Mouse (Mus musculus): ENCODE measurements around the gene D5Ertd579e.

D5Ertd579e gene

DNA sequence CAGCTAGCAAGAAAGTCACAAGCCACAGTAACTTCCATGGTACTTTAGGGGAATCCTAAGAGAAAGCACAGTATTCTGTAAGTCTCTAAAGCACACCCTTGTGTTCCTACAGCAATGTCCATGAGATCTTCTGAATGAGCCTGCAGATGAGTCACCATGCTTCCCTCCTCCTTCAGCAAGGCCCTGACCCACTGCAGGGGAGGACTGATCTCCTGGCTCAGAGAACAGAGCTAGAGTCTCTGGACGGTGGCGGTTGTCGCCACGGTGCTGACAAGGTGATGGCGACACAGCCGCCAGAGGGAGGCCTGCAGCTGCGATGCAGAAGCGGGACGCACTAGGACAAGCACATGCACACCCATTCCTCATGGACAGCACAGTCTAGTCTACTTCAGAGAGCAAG is 93.8 kb downstream of the D5Ertd579e start:
- DNase-seq: no peak

DNA sequence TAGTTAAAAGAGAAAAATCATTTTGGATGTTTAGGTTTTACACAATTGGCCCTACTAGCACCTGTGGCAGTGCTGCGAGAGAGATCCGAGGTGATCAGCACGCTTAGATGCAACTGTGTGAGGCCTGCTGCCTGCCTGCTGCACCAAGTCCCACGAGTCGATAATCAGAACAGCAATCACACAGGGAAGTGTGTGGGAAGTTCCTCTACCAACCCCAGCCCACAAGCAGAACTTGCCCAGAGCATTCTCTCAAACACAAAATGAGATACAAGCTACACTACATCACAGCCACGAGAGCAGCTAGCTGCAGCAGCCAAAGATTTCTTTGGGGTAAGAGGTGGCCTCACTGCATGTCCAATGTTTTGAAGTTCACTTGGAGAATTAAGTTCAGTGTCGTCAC is 94.3 kb downstream of the D5Ertd579e start:
- DNase-seq: no peak

DNA sequence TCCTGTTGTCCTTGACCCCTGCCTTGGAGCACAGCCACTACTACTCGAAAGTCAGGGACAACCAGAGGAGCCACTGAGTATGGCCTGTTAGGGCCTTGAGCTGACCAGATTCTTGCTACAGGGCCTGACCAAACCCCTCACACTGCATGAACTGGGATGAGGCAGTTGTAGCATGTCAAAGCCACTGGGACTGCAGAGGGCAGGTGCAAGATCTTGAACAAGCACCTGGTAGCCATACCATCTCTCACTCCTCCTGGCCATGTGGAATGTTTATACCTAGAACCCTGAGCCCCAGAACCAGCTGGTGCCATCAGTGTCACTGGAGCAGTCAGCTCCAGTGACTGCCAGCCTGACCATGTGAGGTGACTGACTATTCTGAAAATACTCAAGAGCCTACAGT is 96.9 kb downstream of the D5Ertd579e start:
- no peak for DNase-seq

DNA sequence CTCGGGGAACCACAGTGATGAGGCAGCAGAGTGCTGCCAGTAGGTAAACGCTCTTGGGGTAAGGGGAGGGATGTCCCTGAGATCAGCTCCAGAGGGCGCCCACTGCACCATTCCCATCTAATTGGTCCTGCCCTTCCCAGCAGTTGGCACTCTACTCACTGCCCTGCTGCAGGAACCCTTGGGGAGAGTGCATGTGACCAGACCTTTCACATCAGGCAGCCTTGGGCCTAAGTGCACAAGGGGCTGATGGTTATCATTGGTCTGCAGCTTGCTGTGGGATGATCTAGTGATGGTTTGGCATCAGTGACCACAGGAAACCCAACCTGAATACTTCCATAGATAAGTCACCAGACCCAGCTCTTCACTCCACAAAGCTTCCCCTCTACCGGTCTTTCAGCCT is 98.2 kb downstream of the D5Ertd579e start:
- no peak for DNase-seq

DNA sequence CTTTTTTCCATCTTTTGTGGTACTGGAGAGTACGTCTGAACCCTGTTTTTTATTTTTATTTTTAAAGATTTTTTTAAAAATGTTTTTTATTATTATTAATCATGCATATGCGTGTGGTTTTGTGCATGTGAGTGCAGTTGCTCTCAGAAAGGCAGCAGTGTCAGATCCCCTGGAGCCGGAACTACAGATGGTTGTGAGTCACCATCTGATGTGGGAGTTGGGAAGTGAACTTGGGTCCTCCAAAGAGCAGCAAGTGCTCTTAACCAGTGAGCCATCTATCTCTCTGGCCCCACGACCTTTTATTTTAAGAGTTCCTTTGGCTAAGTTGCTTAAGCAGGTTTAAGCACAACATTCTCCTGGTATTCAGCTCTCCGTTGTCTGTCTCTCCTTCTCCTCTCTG is 99.6 kb downstream of the D5Ertd579e start:
- no peak for DNase-seq

DNA sequence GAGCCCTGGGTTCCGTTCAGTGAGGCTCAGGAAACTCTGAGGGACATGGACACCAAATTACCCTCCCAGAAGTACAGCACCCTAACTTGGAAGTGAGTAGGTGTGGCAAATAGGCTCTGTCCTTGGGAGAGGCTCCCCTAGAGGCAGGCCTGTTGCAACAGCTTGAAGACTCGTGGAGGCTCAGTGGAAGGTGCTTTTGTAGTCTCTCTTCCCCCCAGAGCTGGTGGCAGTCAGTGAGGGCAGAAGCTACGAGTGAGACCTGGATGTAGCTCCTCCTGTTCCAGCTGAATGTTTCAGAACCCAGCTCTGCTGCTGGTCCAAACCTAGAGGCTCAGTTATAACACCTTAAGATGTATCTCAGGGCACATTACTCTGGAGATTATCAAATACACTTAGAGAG is 100.7 kb downstream of the D5Ertd579e start:
- no peak for DNase-seq

DNA sequence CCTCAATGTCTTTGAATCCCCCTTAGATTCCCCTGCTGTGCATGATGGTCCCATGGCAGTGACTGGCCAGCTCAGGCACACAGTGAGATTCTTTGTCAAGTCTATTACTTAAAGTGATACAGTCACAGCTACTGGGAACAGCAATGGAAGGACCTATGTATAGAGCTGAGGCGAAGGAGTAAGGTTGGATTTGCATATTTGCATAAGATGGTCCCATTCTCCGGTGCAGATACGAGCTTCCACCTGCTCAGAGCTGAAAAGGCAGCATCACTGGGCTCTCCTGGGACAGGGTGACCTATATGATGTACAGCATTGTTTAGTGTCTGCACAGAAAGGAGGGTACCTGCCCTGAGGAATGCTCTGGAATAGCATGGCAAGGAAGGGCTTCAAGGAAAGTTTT is 101.5 kb downstream of the D5Ertd579e start:
- DNase-seq: no peak

DNA sequence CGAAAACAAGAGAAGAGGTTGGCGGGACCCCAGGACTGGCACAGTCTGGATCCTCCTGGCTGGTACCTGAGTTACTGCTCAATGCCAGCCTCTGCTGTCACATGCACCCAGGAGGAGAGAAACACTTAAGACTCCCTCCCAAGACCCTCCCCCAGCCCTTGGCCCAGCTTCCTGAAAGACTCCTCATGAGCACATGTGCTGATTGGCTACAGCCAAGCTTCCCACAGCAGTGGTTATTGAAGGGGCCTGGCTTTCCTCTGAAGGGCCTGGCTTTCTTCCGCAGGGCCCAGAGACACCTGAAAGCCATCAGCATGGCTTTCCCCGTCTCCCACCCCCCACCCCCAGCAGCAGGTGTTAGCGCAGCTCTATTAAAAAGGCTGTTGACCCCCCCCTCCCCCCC is 102.6 kb downstream of the D5Ertd579e start, which contains the start of gene Tbc1d14:
Gene Tbc1d14 (minus strand): TSS at position 101 of the 400 bp plus-strand sequence.
- DNase-seq: no peak

DNA sequence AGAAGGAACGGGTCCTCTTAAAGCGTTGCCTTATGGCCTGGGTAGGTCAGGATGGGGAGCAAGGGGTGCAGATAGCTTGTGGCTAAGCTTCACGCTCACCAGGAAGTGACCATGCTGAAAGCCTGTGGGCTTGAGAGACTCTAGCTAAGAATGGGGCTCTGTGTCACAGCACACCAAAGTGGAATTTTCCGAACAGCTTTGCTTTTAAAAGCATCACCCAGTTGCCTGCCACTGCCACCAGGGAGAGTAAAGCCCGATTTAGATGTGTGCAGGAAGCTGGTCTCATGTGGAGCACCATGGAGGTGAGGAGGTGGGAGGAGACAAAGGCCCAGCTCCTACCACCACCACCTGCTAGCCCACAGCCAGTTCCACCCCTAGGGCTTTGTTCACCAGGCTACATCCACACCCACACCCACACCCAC is 105.3 kb downstream of the D5Ertd579e start:
- no peak for DNase-seq

DNA sequence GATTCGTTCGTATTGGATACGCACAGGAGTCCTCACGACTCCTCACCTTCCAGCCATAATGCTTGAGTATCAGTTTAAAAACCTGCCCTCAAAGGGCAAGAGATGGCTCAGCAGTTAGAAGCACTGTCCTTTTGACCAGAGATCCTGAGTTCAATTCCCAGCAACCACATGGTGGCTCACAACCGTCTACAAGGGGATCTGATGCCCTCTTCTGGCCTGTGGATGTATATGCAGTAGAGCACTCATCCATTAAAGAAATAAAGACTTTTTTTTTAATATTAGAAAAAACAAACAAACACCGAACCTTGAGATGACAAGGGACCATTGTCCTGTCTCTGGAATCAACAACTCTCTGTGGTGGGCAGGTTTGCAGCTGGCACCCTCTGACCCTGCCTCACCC is 111.5 kb downstream of the D5Ertd579e start:
- no peak for DNase-seq

DNA sequence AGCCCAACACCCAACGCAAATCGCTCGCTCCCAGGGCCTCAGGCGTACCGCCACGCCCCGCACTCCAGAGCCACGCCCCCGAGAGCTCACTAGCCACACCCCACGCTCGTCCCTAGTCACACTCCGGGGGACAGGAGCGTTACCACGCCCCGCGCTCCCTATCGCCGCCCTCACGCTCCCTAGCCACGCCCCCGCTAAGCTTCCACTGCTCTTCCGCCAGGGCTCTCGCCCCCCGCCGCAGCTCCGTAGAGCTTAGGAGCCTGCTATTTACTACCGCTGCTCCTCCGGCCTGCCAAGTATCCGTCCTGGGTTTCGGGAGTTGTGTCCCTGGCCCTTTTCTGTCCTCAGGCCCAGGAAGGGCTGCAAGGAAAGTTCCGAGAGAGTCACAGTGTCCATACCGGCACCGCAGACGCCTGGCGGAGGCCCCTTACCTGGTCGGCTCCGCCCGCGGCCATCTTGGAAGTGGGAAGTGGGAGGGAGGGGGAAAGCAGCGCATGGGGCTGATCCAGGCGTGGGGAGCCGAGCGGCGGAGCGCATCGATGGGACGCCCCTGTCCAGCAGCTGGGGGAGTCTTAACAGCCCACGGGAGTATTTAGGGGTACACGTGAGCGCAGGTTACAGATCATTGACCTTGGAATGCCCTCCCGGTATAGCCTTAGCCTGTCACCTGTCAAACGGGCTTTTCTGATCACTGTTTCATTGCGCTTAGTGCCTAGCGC is 113.7 kb downstream of the D5Ertd579e start:
- DNase-seq: peak; percentile 96 to 98

DNA sequence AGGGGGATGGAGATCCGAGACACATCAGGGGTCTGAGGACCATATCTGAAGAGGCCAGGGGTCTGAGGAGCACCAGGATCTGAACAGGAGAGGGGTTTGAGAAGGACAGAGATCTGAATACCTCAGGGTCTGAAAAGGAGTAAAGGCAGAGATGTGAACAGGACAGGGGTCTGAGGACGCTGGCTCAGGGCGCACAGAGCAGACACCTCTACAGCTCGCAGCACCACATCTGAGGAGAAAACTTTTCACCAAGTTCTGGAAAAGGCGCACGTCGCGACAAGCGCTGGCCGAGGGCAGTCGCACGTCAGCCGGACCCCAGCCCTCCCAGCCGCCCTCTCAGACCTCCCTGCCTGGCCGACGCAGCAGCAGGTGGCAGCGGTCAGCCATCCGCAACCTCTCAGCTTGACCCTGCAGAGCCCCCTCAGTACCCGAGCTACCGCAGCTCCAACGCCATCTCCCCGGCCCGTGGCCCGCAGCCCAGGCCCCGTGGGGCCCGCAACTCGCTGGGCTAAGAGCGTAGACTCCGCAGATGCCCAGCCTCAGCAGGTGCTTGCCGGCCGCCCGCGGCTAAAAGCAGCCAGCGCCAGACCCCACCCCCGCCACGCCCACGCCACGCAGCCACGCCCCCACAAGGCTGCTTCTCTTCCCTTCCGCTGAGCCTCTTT is 114.4 kb downstream of the D5Ertd579e start:
- DNase-seq: no peak

DNA sequence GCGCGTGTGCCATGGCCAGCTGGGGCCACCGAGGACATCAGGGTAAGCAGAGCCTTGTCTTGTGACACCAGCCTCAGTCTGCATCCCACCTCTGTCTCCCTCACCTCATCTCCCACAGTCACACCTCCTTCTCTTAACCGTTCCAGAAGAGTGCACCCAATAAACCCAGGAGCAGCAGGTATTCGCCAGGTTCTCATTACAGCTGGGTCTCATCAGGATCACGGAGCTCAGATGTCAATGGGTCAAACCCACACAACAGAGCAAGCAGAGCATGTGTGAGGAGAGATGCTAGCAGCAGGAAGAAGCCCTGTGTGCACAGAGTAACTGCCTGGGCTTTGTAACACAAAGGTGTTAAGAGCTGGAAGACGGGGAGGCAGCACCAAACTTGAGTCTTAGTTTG is 115.9 kb downstream of the D5Ertd579e start:
- DNase-seq: no peak

DNA sequence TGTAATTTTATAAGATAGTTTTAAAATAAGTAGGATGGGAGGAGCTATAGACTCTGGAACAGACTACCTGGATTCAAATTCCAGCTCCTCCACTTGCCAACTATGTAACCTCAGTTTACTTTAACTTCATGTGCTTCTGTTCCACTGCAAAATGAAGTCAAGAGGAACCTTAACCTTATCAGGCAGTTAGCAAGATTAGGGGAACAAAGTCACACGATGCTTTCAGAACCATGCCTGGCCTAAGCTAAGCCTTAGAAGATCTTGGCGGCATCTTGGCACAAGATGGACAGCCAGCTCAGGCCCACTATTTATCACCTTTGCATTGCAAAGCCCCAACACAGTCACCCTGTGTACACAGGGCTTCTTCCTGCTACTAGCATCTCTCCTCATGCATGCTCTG is 116.8 kb downstream of the D5Ertd579e start:
- DNase-seq: no peak

DNA sequence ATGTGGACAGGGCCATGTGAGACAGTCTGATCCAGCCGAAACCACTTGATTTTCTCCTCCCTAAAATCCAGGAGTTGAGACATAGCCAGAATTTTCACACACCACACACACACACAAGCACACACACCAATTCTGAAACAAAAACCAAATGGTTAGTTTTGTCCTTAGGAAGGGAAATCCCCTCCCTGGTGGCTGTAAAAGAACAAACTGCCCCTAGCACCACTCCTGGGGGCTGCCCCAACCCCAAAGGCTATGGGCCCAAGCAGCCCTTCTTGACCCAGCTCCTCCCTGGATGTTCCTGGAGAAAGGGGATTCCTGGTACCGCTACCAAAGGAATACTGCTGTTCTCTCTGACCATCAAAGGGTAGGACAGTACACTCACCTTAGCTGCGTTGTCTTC is 119.4 kb downstream of the D5Ertd579e start:
- DNase-seq: no peak

DNA sequence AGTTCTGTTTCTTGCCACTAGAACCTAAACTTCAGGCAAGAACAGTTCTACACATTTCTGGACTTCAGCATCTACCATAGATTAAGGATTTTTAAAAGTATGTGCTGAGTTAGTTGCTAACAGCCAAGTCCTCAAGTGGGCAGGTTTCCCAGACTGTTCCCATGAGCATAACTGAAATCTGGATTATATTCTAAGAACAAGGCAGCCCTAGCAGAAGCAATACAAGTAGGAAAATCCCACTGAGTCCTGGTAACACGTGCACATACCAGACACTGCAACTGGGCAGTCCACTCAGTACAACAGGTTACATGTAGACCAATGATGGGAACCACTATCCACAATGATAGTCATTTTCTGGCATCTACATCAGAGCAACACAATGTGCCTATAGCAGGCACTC is 120.1 kb downstream of the D5Ertd579e start:
- no peak for DNase-seq

DNA sequence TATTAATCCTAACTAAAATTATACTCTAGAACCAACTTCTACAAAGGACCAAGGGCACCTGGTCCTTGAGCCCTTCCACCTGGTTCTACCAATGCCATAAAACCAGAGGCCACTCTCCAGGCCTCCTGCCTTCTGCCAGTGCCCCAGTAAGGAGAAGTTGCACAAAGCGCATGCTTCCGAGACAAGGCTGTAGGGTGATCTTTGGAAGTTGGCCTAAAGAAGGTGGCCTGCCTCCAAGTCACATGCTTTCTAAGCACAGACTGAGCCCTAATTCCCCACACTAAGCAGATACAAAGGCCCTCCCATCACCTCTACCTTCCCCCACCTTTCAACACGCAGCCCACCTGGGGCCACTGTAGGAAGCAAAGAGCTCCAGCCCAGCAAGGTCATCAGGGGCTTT is 120.6 kb downstream of the D5Ertd579e start:
- DNase-seq: peak; percentile 19 to 23

DNA sequence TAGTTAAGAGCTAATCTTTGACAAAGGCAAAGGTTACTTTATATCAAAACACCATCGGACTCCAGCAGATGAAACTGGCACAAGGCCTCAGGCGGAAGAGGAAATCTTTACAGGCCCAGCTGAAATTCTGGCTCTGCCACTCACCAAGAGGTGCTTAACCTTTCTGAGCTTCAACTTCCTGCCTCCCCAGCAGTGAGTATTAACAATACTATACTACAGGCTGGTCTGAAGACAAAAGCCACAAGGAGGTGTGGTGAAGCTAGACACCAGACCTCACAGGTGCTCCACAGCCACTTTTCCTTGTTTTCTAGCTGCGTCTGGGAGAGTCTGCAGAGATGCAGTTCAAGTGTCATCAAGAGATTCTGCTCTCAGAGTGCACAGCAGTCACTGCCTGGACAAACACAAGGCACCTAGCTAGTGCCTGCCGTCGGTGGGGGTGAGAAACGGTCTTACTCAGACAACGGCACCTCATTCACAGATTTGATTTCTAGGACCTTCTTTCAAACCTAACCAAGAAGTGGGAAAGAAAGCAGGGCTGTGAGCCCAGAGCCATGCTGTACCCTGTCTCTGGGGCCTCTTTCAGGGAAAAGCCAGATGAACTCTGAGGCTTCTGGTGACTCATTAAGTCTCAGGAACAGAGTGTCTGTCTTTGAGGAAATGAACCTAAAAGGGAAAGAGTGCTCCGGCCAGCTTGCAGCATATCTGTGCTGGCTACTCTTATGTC is 121.5 kb downstream of the D5Ertd579e start:
- no peak for DNase-seq

DNA sequence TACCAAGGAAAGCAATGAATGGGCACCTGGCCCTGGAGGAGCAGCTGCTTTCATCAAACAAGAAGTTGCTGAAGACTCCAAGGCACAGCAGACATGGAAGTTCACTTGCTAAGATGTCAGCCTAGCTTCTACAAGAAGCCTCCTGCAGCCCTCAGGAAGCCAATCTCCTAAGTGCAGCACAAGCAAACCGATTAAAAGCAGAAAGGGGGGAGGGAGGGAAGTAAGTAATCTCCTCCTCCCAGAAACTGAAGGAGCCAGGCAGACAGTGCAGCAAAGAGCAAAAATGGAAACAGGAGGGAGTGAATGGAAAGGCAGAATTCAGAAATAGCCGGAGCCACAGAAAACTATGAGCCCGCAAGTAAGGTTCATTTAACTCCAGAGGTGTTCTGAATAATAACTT is 122.5 kb downstream of the D5Ertd579e start:
- DNase-seq: no peak

DNA sequence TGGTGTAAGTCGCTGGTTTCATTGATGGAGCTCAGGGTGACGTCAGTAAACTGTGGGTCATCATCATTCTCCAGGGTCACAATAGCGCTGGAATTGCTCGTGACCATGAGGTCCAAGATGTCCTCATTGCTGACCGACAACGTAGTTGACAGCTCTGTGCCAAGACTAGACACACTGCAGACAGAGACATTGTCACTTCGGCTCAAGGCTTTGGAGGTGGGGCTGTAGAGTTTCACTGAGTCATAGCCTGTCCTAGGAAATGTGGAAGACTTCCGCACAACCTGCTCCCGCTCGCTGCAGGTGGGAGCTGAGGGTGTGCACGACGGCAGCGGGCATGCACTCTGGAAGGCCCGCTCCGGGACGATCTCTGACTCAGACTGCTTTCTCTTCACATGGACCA is 124.5 kb downstream of the D5Ertd579e start:
- no peak for DNase-seq

DNA sequence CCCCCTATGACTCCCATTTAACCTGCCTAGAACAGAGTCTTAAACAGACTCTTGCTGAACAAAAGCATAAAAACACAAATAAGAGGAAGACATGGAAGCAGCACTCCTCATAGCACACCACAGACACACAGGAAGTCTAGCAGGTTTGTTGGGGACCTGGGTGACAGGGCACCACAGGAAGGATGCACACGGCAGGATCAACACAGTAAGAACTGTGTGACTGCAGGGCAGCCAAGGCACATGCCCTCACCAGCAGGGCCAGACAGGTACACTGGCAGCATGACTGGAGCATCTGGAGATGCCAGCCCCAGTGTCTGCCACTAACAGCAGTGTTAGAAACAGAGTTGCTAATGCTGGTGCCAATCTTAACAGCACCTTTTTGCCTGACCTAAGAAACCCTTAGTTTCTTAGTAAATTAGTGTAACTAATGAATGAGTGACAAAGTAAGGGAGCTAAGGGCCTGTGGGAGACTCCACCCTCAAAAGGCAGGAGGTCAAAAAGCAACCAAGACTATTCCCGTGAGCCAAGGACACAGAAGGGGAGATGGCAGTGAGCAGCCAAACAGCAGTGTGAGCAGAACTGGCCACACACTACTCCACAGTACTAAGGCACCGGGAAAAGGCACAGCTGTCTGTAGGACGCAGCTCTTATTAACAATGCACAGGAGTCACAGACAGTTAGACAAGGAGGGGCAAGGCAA is 125.1 kb downstream of the D5Ertd579e start:
- no peak for DNase-seq

DNA sequence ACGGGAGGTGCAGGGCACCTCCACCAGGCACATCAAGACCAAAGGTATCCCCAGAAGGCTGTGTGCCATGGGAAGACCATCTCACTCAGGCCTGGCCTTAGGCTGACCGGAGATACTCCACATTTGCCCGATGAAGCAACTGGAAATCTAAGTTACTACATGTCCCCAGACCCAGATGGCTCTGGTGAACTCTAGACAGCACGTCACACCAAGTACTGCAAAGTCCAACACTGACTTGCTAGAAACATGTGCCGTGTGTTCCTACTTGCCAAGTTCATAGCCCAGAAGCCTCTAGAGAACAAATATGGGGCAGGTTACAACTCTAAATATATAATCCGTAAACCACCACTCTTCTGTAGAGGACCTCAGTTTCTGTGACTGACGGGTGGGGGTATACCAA is 125.7 kb downstream of the D5Ertd579e start:
- DNase-seq: no peak

DNA sequence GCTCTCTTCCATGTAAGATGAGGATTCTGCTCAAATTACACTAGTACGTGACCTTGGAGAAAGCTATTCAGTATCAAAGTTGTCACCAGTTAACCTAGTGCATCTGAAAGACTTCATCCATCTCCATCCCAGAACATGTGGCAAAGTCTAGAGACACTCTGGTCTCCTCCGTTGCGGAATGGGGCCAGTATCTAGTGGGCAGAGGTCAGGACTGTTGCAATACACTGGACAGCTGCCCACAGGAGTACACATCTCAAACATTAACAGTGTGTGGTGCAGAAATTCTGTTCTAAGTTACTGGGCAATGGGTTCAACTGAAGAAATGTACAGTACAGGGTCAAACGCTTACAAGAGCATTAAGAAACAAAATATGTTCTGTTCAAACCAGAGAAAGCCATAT is 127.7 kb downstream of the D5Ertd579e start:
- DNase-seq: no peak
